Mouse (Mus musculus): ENCODE measurements around the gene Wnt2.

Wnt2 gene

GRCm38 (mm10) chr6:17977165-17977564 lies 53.2 kb downstream of the Wnt2 start:
- DNase-seq: no peak

- peak; percentile 13 for DNase-seq
Measured at GRCm38 (mm10) chr6:17974416-17974815, 56.0 kb downstream of the Wnt2 start.

- DNase-seq: no peak
Measured at GRCm38 (mm10) chr6:17971393-17971792, 59.0 kb downstream of the Wnt2 start.

- DNase-seq: no peak
Measured at GRCm38 (mm10) chr6:17969815-17970214, 60.6 kb downstream of the Wnt2 start.

GRCm38 (mm10) chr6:17968467-17969144 lies 61.8 kb downstream of the Wnt2 start:
- no peak for DNase-seq

GRCm38 (mm10) chr6:17963455-17963854 lies 66.9 kb downstream of the Wnt2 start:
- DNase-seq: no peak

GRCm38 (mm10) chr6:17951779-17952178 lies 78.6 kb downstream of the Wnt2 start:
- no peak for DNase-seq

GRCm38 (mm10) chr6:17949103-17949502 lies 81.3 kb downstream of the Wnt2 start:
- DNase-seq: no peak

GRCm38 (mm10) chr6:17947130-17947831 lies 83.1 kb downstream of the Wnt2 start:
- DNase-seq: no peak

GRCm38 (mm10) chr6:17946456-17946855 lies 83.9 kb downstream of the Wnt2 start:
- no peak for DNase-seq

- no peak for DNase-seq
Measured at GRCm38 (mm10) chr6:17943877-17944617, 86.3 kb downstream of the Wnt2 start.

GRCm38 (mm10) chr6:17942344-17942743 lies 88.0 kb downstream of the Wnt2 start:
- DNase-seq: no peak

GRCm38 (mm10) chr6:17941916-17942315 lies 88.5 kb downstream of the Wnt2 start:
- no peak for DNase-seq

All from right cerebral cortex, postnatal 4 days (tissue).